In the genomic region with DNA sequence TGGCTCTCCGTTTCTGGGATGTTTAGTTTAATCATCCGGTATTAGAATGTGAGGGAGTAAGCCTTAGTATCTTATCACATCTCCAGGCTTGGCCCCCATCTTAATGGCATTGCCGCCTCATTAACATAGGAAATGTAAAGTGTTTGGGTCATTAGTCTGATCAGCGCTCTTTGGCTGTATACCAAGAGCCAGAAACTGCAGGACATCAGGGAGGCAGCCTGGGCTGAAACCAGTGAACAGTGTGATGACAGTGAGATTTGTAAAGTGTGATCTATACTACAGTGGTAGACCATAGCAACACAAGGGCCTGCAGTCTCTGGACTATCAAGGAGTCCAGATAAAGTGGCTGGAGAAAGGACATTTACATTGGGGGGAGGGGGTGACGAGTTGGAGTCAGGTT, we compare ENCODE assay signal across 16 mouse cellular contexts.
DNase-seq lines count a peak whose midpoint lies in the region; ATAC-seq and TF ChIP-seq lines count a peak whose summit lies in the region.
"Had no signal": no experiment of that assay in that cellular context is flagged by ENCODE, and none has a peak within 500 bp of the region (broad histone marks: within the 10 kb centered on the region; RNA-seq: fewer than 3 reads in every experiment).

No protein-coding gene starts in this region.

- H3K27me3 ChIP-seq in forebrain, embryonic 12.5 days, result no peaks in the 10 kb centered on the region
- H3K27me3 ChIP-seq in forebrain, postnatal 0 days (ENCODE audit: insufficient read depth, low read length), result no peaks in the 10 kb centered on the region
- H3K27me3 ChIP-seq in forebrain, embryonic 13.5 days, result no peaks in the 10 kb centered on the region
- H3K27me3 ChIP-seq in hindbrain, embryonic 15.5 days, result no peaks in the 10 kb centered on the region
- no peaks in the 10 kb centered on the region for H3K27me3 ChIP-seq in neural tube, embryonic 12.5 days (replicated peaks)
- H3K27me3 ChIP-seq in heart, embryonic 10.5 days (ENCODE audit: insufficient read depth, poor library complexity, severe bottlenecking), result no peaks in the 10 kb centered on the region
- H3K27me3 ChIP-seq in thymus, adult 2 months (ENCODE audit: control insufficient read depth, insufficient read depth, low read length), result no peaks in the 10 kb centered on the region
- H3K27me3 ChIP-seq: embryonic facial prominence, embryonic 15.5 days had no signal

- H3K4me2 ChIP-seq in forebrain, embryonic 12.5 days, result no peak overlapping the region
- no peak overlapping the region for H3K4me2 ChIP-seq in forebrain, postnatal 0 days (ENCODE audit: low read depth)
- no peak overlapping the region; the same call in 1 of the 2 replicates for H3K4me2 ChIP-seq in forebrain, embryonic 13.5 days
- no peak overlapping the region for H3K4me2 ChIP-seq in hindbrain, embryonic 15.5 days
- no peak overlapping the region for H3K4me2 ChIP-seq in neural tube, embryonic 12.5 days (replicated peaks)
- H3K4me2 ChIP-seq: embryonic facial prominence, embryonic 15.5 days had no signal

- H3K27ac ChIP-seq in forebrain, embryonic 12.5 days, result 0 out of 2 replicates have a peak overlapping the region, but pooled peaks have one; percentile 13
- no peak overlapping the region for H3K27ac ChIP-seq in forebrain, postnatal 0 days (ENCODE audit: low read depth, low read length)
- no peak overlapping the region; the same call in 1 of the 2 replicates for H3K27ac ChIP-seq in forebrain, embryonic 13.5 days
- peak overlapping the region; percentile 28; the same call in 1 of the 2 replicates for H3K27ac ChIP-seq in hindbrain, embryonic 15.5 days (replicated peaks)
- H3K27ac ChIP-seq in neural tube, embryonic 12.5 days, result no peak overlapping the region
- H3K27ac ChIP-seq in heart, embryonic 10.5 days, result no peak overlapping the region
- no peak overlapping the region for H3K27ac ChIP-seq in thymus, adult 2 months (ENCODE audit: control insufficient read depth, insufficient read depth, low read length)
- H3K27ac ChIP-seq: embryonic facial prominence, embryonic 15.5 days; kidney, postnatal 0 days had no signal

- no peak for TF ChIP-seq POLR2A in thymus, adult 2 months (IDR thresholded peaks at IDR 0.05; ENCODE audit: control insufficient read depth, extremely low read depth, insufficient read depth, low read length, poor library complexity)

- no peak for DNase-seq in forebrain, postnatal 0 days
- no peak for DNase-seq in heart, embryonic 10.5 days (ENCODE audit: low spot score)
- DNase-seq in thymus, adult 2 months, result no peak
- no peak for DNase-seq in urinary bladder, postnatal 4 days (ENCODE audit: low spot score in 2 of 2)
- DNase-seq: gastrocnemius, postnatal 10 days; heart, postnatal 10 days; liver; lung, adult 2 months; thymus, postnatal 36 days had no signal

- no peak for TF ChIP-seq CTCF in forebrain, postnatal 0 days (IDR thresholded peaks at IDR 0.05; ENCODE audit: low read depth)
- TF ChIP-seq CTCF in thymus, adult 2 months (IDR thresholded peaks at IDR 0.05; ENCODE audit: borderline replicate concordance, control insufficient read depth, extremely low read depth, insufficient read depth, low read length, poor library complexity), result no peak

- peak; percentile 51; the same call in 1 of the 2 replicates for ATAC-seq in forebrain, embryonic 12.5 days (ENCODE audit: low FRiP score)
- ATAC-seq in forebrain, postnatal 0 days, result no peak
- peak; percentile 62 for ATAC-seq in forebrain, embryonic 13.5 days
- ATAC-seq in hindbrain, embryonic 15.5 days (ENCODE audit: low FRiP score, low read depth), result peak; percentile 72
- ATAC-seq in neural tube, embryonic 12.5 days (ENCODE audit: low FRiP score, low read depth), result peak; percentile 73
- ATAC-seq: activated CD4-positive, CD25-positive, alpha-beta regulatory T cell, adult 4 months had no signal

- peaks cover 32% of the 10 kb centered on the region for H3K4me1 ChIP-seq in forebrain, embryonic 12.5 days
- H3K4me1 ChIP-seq in forebrain, postnatal 0 days (ENCODE audit: insufficient read depth), result 0 out of 2 replicates have a peak, but pooled peaks cover 9% of the 10 kb centered on the region
- peaks cover 46% of the 10 kb centered on the region for H3K4me1 ChIP-seq in forebrain, embryonic 13.5 days
- H3K4me1 ChIP-seq in hindbrain, embryonic 15.5 days (replicated peaks), result peaks cover 31% of the 10 kb centered on the region
- no peaks in the 10 kb centered on the region for H3K4me1 ChIP-seq in neural tube, embryonic 12.5 days
- H3K4me1 ChIP-seq in heart, embryonic 10.5 days, result no peaks in the 10 kb centered on the region
- no peaks in the 10 kb centered on the region for H3K4me1 ChIP-seq in thymus, adult 2 months (replicated peaks; ENCODE audit: control insufficient read depth, insufficient read depth, low read length)
- H3K4me1 ChIP-seq: embryonic facial prominence, embryonic 15.5 days had no signal

- WGBS in forebrain, embryonic 12.5 days, result 37% methylated on average over 5 of the region's 5 CpGs
- WGBS in forebrain, postnatal 0 days, result 17% methylated on average over 5 of the region's 5 CpGs
- WGBS in forebrain, embryonic 13.5 days, result 22% methylated on average over 5 of the region's 5 CpGs
- WGBS in hindbrain, embryonic 15.5 days, result 41% methylated on average over 5 of the region's 5 CpGs
- WGBS in neural tube, embryonic 12.5 days, result 65% methylated on average over 5 of the region's 5 CpGs
- WGBS in heart, embryonic 10.5 days, result 67% methylated on average over 5 of the region's 5 CpGs
- 88% methylated on average over 5 of the region's 5 CpGs for WGBS in thymus, adult 2 months

- H3K9me3 ChIP-seq in forebrain, embryonic 12.5 days, result no peaks in the 10 kb centered on the region
- H3K9me3 ChIP-seq in forebrain, postnatal 0 days (ENCODE audit: low read length), result no peaks in the 10 kb centered on the region
- no peaks in the 10 kb centered on the region for H3K9me3 ChIP-seq in forebrain, embryonic 13.5 days (replicated peaks)
- no peaks in the 10 kb centered on the region for H3K9me3 ChIP-seq in hindbrain, embryonic 15.5 days
- no peaks in the 10 kb centered on the region for H3K9me3 ChIP-seq in neural tube, embryonic 12.5 days
- H3K9me3 ChIP-seq in heart, embryonic 10.5 days, result no peaks in the 10 kb centered on the region
- H3K9me3 ChIP-seq: embryonic facial prominence, embryonic 15.5 days had no signal

- no peak overlapping the region for H3K9ac ChIP-seq in forebrain, embryonic 12.5 days
- no peak overlapping the region for H3K9ac ChIP-seq in forebrain, postnatal 0 days
- no peak overlapping the region for H3K9ac ChIP-seq in forebrain, embryonic 13.5 days
- H3K9ac ChIP-seq in hindbrain, embryonic 15.5 days, result no peak overlapping the region
- no peak overlapping the region for H3K9ac ChIP-seq in neural tube, embryonic 12.5 days
- H3K9ac ChIP-seq: embryonic facial prominence, embryonic 15.5 days had no signal

- H3K36me3 ChIP-seq in forebrain, embryonic 12.5 days (replicated peaks), result no peaks in the 10 kb centered on the region
- no peaks in the 10 kb centered on the region for H3K36me3 ChIP-seq in forebrain, postnatal 0 days (ENCODE audit: insufficient read depth)
- H3K36me3 ChIP-seq in forebrain, embryonic 13.5 days (ENCODE audit: poor library complexity, severe bottlenecking), result no peaks in the 10 kb centered on the region
- H3K36me3 ChIP-seq in hindbrain, embryonic 15.5 days, result no peaks in the 10 kb centered on the region
- no peaks in the 10 kb centered on the region for H3K36me3 ChIP-seq in neural tube, embryonic 12.5 days
- no peaks in the 10 kb centered on the region for H3K36me3 ChIP-seq in heart, embryonic 10.5 days
- H3K36me3 ChIP-seq in thymus, adult 2 months (ENCODE audit: control insufficient read depth, insufficient read depth, low read length), result no peaks in the 10 kb centered on the region
- H3K36me3 ChIP-seq: embryonic facial prominence, embryonic 15.5 days had no signal

- no peak overlapping the region for H3K4me3 ChIP-seq in forebrain, embryonic 12.5 days (replicated peaks)
- H3K4me3 ChIP-seq in forebrain, postnatal 0 days (ENCODE audit: low read depth, low read length), result no peak overlapping the region
- H3K4me3 ChIP-seq in forebrain, embryonic 13.5 days, result no peak overlapping the region
- H3K4me3 ChIP-seq in hindbrain, embryonic 15.5 days, result no peak overlapping the region
- no peak overlapping the region for H3K4me3 ChIP-seq in neural tube, embryonic 12.5 days
- H3K4me3 ChIP-seq in heart, embryonic 10.5 days, result no peak overlapping the region
- H3K4me3 ChIP-seq in thymus, adult 2 months (ENCODE audit: control insufficient read depth, insufficient read depth, low read length), result no peak overlapping the region
- H3K4me3 ChIP-seq: embryonic facial prominence, embryonic 15.5 days had no signal

Comparison
In these comparisons a context has a peak if more than half of its experiments do, and no peak if none do; other contexts are left out.
1. H3K27ac ChIP-seq: peak in forebrain, embryonic 12.5 days (single experiment) and hindbrain, embryonic 15.5 days (single experiment); none in forebrain, postnatal 0 days (single experiment), forebrain, embryonic 13.5 days (single experiment), neural tube, embryonic 12.5 days (single experiment), heart, embryonic 10.5 days (single experiment) and thymus, adult 2 months (single experiment).